Mouse (Mus musculus): ENCODE data around the gene Wdr77. TPM values are rescaled to one million over a fixed set of nuclear protein-coding genes. Genes with fewer than 3 reads are reported as not detected.
A peak's percentile ranks its signal among the peaks of the same experiment; 100 is the strongest.
"Not testable (repeated sequence)": the region's sequence is repeated elsewhere in the genome, so short reads cannot be mapped to it uniquely, and the experiment has no call there.

Gene Wdr77
- total and polyA plus RNA-seq, 2 experiments = 7.7 to 30.1 TPM

DNA sequence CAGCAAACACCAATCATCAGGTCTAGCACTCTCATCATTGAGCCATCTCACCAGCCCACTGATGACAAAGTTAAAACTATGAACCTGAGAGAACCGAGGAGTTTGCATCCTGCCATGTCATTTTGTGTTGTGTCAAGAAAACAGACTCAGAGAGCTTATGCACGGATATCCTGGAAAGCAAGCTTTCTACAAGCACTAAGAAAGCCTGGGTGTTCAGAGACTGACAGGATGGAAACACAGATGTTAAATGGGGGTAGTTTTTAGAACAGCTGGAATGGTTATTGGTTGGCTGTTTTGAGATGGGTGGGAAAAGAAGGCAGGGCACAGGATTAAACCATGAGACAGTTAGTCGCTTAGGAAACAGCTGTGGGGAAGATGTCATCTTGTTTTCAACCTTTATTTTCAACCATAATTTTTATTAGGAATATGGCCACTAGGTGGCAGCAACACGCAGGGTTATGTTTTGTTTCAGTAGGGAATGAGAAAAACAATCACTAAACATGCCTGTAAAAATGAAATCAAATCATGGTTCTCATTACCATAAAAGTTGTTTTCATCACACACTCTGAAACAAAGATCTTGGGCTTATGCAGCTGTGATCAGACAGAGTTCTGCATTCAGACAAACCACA, 32.6 kb downstream of the Wdr77 start:
- H3K9ac ChIP-seq (ENCODE audit: low read depth, low read length) = no peak overlapping the region
- TF ChIP-seq POLR2A (IDR thresholded peaks at IDR 0.05; ENCODE audit: extremely low read depth, insufficient read depth, low read length) = no peak
- peak; percentile 45 for TF ChIP-seq CTCF (IDR thresholded peaks at IDR 0.05; ENCODE audit: low read depth, low read length)
- no peaks in the 10 kb centered on the region for H3K4me1 ChIP-seq (ENCODE audit: control insufficient read depth, insufficient read depth, low read length)
- H3K79me2 ChIP-seq (ENCODE audit: control insufficient read depth, insufficient read depth, low read length) = no peaks in the 10 kb centered on the region
- H3K36me3 ChIP-seq (ENCODE audit: control insufficient read depth, insufficient read depth, low read length) = no peaks in the 10 kb centered on the region
- no peak overlapping the region for H3K4me3 ChIP-seq (ENCODE audit: insufficient read depth, low read depth, low read length)
- H3K27ac ChIP-seq (replicated peaks; ENCODE audit: insufficient read depth, low read depth, low read length) = no peak overlapping the region
- peak; percentile 26 for DNase-seq (ENCODE audit: extremely low read depth, low read depth, low spot score)
- WGBS = 26% methylated on average over 4 of the region's 4 CpGs
- no peaks in the 10 kb centered on the region for H3K27me3 ChIP-seq (ENCODE audit: control insufficient read depth, insufficient read depth, low read length)

DNA sequence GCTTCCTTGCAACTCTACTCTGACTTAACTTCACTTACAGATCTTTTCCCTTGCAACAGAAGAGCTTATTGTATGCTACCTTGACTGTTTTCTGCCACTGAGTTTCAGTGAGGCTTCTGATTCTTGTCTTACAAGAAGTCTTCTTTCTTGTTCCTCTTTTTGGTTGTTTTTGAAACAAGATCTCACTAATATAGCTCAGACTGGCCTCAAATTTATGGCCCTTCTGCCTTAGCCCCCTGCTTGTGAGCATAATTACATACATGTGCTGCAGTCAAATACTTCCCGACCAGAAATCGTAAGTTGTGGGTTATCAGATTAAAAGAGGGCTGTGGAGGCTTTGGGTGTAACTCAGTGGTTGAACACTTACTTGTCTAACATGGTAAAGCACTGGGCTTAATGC, 35.6 kb downstream of the Wdr77 start:
- no peak overlapping the region for H3K9ac ChIP-seq (ENCODE audit: low read depth, low read length)
- H3K27me3 ChIP-seq (ENCODE audit: control insufficient read depth, insufficient read depth, low read length) = no peaks in the 10 kb centered on the region
- no peaks in the 10 kb centered on the region for H3K4me1 ChIP-seq (ENCODE audit: control insufficient read depth, insufficient read depth, low read length)
- no peaks in the 10 kb centered on the region for H3K36me3 ChIP-seq (ENCODE audit: control insufficient read depth, insufficient read depth, low read length)
- no peak overlapping the region for H3K4me3 ChIP-seq (ENCODE audit: insufficient read depth, low read depth, low read length)
- WGBS = 64% methylated on average over 2 of the region's 2 CpGs
- TF ChIP-seq CTCF (IDR thresholded peaks at IDR 0.05; ENCODE audit: low read depth, low read length) (no peak), POLR2A (IDR thresholded peaks at IDR 0.05; ENCODE audit: extremely low read depth, insufficient read depth, low read length) (no peak)
- no peak for DNase-seq (ENCODE audit: extremely low read depth, low read depth, low spot score)
- H3K79me2 ChIP-seq (ENCODE audit: control insufficient read depth, insufficient read depth, low read length) = no peaks in the 10 kb centered on the region
- H3K27ac ChIP-seq (replicated peaks; ENCODE audit: insufficient read depth, low read depth, low read length) = no peak overlapping the region

DNA sequence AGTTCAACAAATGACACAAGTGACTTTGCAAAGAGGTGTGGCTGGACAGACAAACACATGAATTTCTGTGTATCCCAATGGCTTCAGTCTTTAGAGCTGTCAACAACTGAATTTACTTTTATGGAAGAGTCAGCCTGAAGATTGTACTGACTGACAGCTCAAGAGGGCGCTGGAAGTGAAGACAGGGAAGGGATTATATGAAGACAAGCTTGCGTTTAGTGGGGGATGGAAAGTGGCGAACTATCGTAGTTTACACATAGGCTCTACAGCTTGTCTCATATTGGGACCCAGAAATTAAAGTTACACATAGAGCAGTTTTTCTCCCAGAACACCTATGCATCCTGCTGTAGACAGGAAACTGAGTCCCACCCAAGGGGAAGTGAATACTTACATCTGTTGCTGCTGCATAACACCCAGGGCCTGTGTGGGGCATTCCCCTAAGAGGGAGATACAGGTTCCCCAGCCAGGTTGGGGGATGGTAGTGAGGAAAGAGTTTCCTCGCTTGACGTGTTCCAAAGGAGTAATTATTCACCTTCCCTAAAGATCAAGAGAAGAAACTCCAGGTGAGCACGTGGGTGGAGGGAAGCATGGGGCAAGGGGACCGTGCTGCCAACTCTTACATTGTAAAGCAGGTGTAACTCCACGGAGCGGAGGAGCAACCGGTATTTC, 41.7 kb downstream of the Wdr77 start:
- Histone ChIP-seq H3K27ac (replicated peaks; ENCODE audit: insufficient read depth, low read depth, low read length) (no peak overlapping the region), H3K4me3 (ENCODE audit: insufficient read depth, low read depth, low read length) (no peak overlapping the region), H3K4me1 (ENCODE audit: control insufficient read depth, insufficient read depth, low read length) (no peaks in the 10 kb centered on the region), H3K36me3 (ENCODE audit: control insufficient read depth, insufficient read depth, low read length) (no peaks in the 10 kb centered on the region), H3K9ac (ENCODE audit: low read depth, low read length) (no peak overlapping the region), H3K79me2 (ENCODE audit: control insufficient read depth, insufficient read depth, low read length) (no peaks in the 10 kb centered on the region), H3K27me3 (ENCODE audit: control insufficient read depth, insufficient read depth, low read length) (no peaks in the 10 kb centered on the region)
- TF ChIP-seq POLR2A (IDR thresholded peaks at IDR 0.05; ENCODE audit: extremely low read depth, insufficient read depth, low read length) (no peak), CTCF (IDR thresholded peaks at IDR 0.05; ENCODE audit: low read depth, low read length) (no peak)
- WGBS = 34% methylated on average over 11 of the region's 11 CpGs
- no peak for DNase-seq (ENCODE audit: extremely low read depth, low read depth, low spot score)

DNA sequence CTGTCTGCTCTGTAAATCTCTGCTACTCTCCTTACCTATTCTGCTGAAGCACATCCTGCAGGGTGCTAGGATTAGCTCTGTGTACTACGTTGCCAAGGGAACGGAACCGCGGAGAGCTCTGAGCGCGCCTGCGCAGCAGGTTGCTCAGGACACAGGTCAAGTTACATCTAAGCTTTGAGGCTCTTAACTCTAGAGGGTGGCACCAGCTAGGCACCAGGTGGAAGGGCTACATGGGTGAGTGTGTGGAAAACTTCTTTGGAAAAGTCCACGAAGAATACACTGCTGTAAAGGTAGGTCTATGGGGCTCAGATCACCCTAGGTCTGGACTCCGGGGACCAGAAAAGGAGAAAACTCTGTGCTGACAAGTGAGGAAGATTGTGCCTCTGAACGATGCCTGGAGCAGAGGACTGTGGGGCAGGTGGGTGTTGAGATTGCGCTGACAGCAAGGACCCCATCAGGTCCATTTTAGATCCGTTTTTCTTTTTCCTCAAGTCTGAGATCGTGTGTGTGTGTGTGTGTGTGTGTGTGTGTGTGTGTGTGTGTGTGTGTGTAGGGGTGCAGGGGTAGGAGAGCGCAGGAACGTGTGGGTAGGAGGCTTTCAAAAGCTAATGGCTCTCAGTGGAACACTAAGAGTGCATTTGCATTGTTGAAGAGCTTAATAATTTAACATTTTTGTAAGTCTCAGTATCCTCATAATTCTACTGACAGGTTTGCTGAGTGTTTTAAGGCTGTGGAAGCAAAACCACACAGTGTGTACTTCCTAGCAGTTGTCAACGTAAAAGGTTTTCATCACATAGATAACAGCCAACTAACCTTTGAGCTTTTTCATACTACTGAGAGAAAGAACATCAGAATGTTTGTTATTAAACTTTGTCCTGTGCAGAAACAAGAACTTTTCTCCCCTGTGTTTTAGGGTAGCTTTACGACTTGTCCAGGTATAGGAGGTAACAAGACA, 42.5 kb downstream of the Wdr77 start:
- TF ChIP-seq CTCF (IDR thresholded peaks at IDR 0.05; ENCODE audit: low read depth, low read length) (no peak), POLR2A (IDR thresholded peaks at IDR 0.05; ENCODE audit: extremely low read depth, insufficient read depth, low read length) (no peak)
- no peaks in the 10 kb centered on the region for H3K36me3 ChIP-seq (ENCODE audit: control insufficient read depth, insufficient read depth, low read length)
- H3K79me2 ChIP-seq (ENCODE audit: control insufficient read depth, insufficient read depth, low read length) = no peaks in the 10 kb centered on the region
- no peak overlapping the region for H3K27ac ChIP-seq (replicated peaks; ENCODE audit: insufficient read depth, low read depth, low read length)
- WGBS = 14% methylated on average over 17 of the region's 17 CpGs
- no peaks in the 10 kb centered on the region for H3K27me3 ChIP-seq (ENCODE audit: control insufficient read depth, insufficient read depth, low read length)
- H3K9ac ChIP-seq (ENCODE audit: low read depth, low read length) = no peak overlapping the region
- H3K4me3 ChIP-seq (ENCODE audit: insufficient read depth, low read depth, low read length) = no peak overlapping the region
- no peaks in the 10 kb centered on the region for H3K4me1 ChIP-seq (ENCODE audit: control insufficient read depth, insufficient read depth, low read length)
- DNase-seq (ENCODE audit: extremely low read depth, low read depth, low spot score) = peak; percentile 39

DNA sequence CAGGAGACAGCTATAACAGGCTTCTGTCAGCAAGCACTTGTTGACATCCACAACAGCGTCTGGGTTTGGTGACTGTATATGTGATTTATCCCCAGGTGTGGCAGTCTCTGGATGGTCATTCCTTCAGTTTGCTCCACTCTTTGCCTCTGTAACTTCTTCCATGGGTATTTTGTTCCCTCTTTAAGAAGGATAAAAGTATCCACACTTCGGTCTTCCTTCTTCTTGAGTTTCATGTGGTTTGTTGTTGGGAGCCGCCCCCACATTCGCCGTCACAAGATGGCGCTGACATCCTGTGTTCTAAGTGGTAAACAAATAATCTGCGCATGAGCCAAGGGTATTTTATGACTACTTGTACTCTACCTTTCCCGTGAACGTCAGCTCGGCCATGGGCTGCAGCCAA, 44.2 kb downstream of the Wdr77 start:
- DNase-seq (ENCODE audit: extremely low read depth, low read depth, low spot score); H3K9ac ChIP-seq (ENCODE audit: low read depth, low read length); H3K4me3 ChIP-seq (ENCODE audit: insufficient read depth, low read depth, low read length); H3K4me1 ChIP-seq (ENCODE audit: control insufficient read depth, insufficient read depth, low read length); H3K79me2 ChIP-seq (ENCODE audit: control insufficient read depth, insufficient read depth, low read length); H3K27me3 ChIP-seq (ENCODE audit: control insufficient read depth, insufficient read depth, low read length); H3K27ac ChIP-seq (replicated peaks; ENCODE audit: insufficient read depth, low read depth, low read length); H3K36me3 ChIP-seq (ENCODE audit: control insufficient read depth, insufficient read depth, low read length): not testable (repeated sequence)
- 56% methylated on average over 10 of the region's 10 CpGs for WGBS
